ENCODE assay signal across 14 mouse cellular contexts in genomic region chr14:4806421-4806820, GRCm38 (mm10). TPM values are rescaled to one million over a fixed set of nuclear protein-coding genes. Genes with fewer than 3 reads are reported as not detected.
DNase-seq lines count a peak whose midpoint lies in the region; TF ChIP-seq lines count a peak whose summit lies in the region.
"Not testable (repeated sequence)": the region's sequence is repeated elsewhere in the genome, so short reads cannot be mapped to it uniquely, and the experiment has no call there.
"Had no signal": no experiment of that assay in that cellular context is flagged by ENCODE, and none has a peak within 500 bp of the region (broad histone marks: within the 10 kb centered on the region; RNA-seq: fewer than 3 reads in every experiment).

No protein-coding gene starts in this region.

- H3K27ac ChIP-seq in gastrocnemius, adult 2 months; left cerebral cortex, adult 2 months: not testable (repeated sequence)

- intact Hi-C loops in gastrocnemius, adult 2 months (cut with DNase I); left cerebral cortex, adult 2 months (cut with DNase I): not testable (repeated sequence)

- not testable (repeated sequence) for H3K4me3 ChIP-seq in gastrocnemius, adult 2 months; left cerebral cortex, adult 2 months

- peak; percentile 3 for DNase-seq in adrenal gland, postnatal 14 days
- DNase-seq in gastrocnemius, adult 2 months: peak; percentile 14
- DNase-seq in gastrocnemius, postnatal 4 days (ENCODE audit: low spot score in 2 of 2): peak; percentile 14 to 15
- peak; percentile 4 for DNase-seq in kidney, postnatal 10 days
- peak; percentile 9 to 10 for DNase-seq in left cerebral cortex, adult 2 months (ENCODE audit: extremely low spot score in 1 of 2, low spot score in 2 of 2)
- DNase-seq in right cerebral cortex, postnatal 10 days (ENCODE audit: low spot score in 2 of 2): peak; percentile 20 to 23
- peak; percentile 40 for DNase-seq in testis, postnatal 10 days (ENCODE audit: low spot score)
- peak; percentile 9 for DNase-seq in urinary bladder, postnatal 10 days (ENCODE audit: low spot score)

- TF ChIP-seq CTCF in gastrocnemius, adult 2 months (IDR thresholded peaks at IDR 0.05); left cerebral cortex, adult 2 months (IDR thresholded peaks at IDR 0.05): not testable (repeated sequence)

RNA-seq across cellular contexts. Expression of gene Gm9602, which starts 30.3 kb away (rescaled TPM):
- total RNA-seq in adrenal gland, postnatal 14 days (2021): not detected in 2 replicates
- total RNA-seq in gastrocnemius, adult 2 months (2021): not detected
- total RNA-seq in gastrocnemius, postnatal 4 days (2021): not detected
- not detected for total RNA-seq in left cerebral cortex, adult 2 months (2021)
- total RNA-seq: adrenal gland, postnatal 36 days; common myeloid progenitor, adult 5-6 weeks; gastrocnemius, postnatal 36 days; heart, adult 2 months; heart, postnatal 14 days; MEL had no signal

RNA-seq across cellular contexts. Expression of gene Gm3269, which starts 31.5 kb away (rescaled TPM):
- not detected in 2 replicates for total RNA-seq in adrenal gland, postnatal 14 days (2021)
- total RNA-seq in gastrocnemius, adult 2 months (2021): not detected
- total RNA-seq in gastrocnemius, postnatal 4 days (2021): not detected
- not detected for total RNA-seq in left cerebral cortex, adult 2 months (2021)
- total RNA-seq: adrenal gland, postnatal 36 days; common myeloid progenitor, adult 5-6 weeks; gastrocnemius, postnatal 36 days; heart, adult 2 months; heart, postnatal 14 days; MEL had no signal

RNA-seq across cellular contexts. Expression of gene Gm3264, which starts 49.0 kb away (rescaled TPM):
- total RNA-seq in adrenal gland, postnatal 14 days (2021): 3.9 and 5.0 TPM in 2 replicates
- total RNA-seq in gastrocnemius, adult 2 months (2021): under 1 TPM in 1 of 2 experiments, not detected in 1; 0.84 TPM
- 1 to 10 TPM; 6.1 to 8.6 TPM for total RNA-seq in gastrocnemius, postnatal 4 days (2021)
- 1 to 10 TPM; 5.4 to 6.1 TPM for total RNA-seq in left cerebral cortex, adult 2 months (2021)
- total RNA-seq: common myeloid progenitor, adult 5-6 weeks; MEL had no signal
